Mouse (Mus musculus): ENCODE measurements around the gene Zcchc8.

- no peak for TF ChIP-seq MYC (IDR thresholded peaks at IDR 0.05; ENCODE audit: low read depth, low read length)
- TF ChIP-seq HCFC1 (IDR thresholded peaks at IDR 0.05; ENCODE audit: low read depth, low read length) = no peak
- no peak for TF ChIP-seq CTCF (IDR thresholded peaks at IDR 0.05 in 2 of 3, conservative IDR thresholded peaks at IDR 0.05 in 1 of 3; ENCODE audit: control insufficient read depth in 1 of 3, insufficient read depth in 1 of 3, low read depth in 2 of 3, low read length in 3 of 3, poor library complexity in 1 of 3, severe bottlenecking in 1 of 3)
- TF ChIP-seq POLR2AphosphoS2 (IDR thresholded peaks at IDR 0.05; ENCODE audit: low read length) = no peak
- no peak for TF ChIP-seq EP300 (IDR thresholded peaks at IDR 0.05; ENCODE audit: low read depth in 1 of 2, low read length in 2 of 2)
- TF ChIP-seq NRF1 (IDR thresholded peaks at IDR 0.05; ENCODE audit: insufficient read depth, low read depth, low read length, poor library complexity, severe bottlenecking) = no peak
Observed at GRCm38 (mm10) chr5:123669991-123670799, 50.7 kb downstream of the Zcchc8 start.

All from MEL (cell line).